Mouse (Mus musculus) heart, postnatal 0 days (tissue): ENCODE measurements at regions not wholly inside any gene's neighbourhood (a gene's known extent, or its start where the extent isn't known, plus 50 kb on each side); places are given as distances from the start of the nearest gene placed in this dataset.

ENCODE experiments used
- ATAC-seq: fragments of 200-750 bp; cut with Nextera tagmentation; 2 replicates; pipeline ENCODE4 v1.8.0; 2017; ENCODE audit warnings: low read depth, moderate number of reproducible peaks, moderate library complexity; ENCODE audit not compliant: insufficient read depth
- DNase-seq: peaks from one replicate; pipeline ENCODE4 v3.0.0-alpha.2; 2016; ENCODE audit warnings: low spot score
- H3K27ac ChIP-seq: fragments of 300-500 bp; sonication (generic); 2 replicates; pipeline ENCODE4 v1.5.1; 2014; ENCODE audit warnings: low read depth, mild to moderate bottlenecking
- H3K27me3 ChIP-seq: fragments of 300-500 bp; sonication (generic); 2 replicates; pipeline ENCODE4 v1.6.1; 2014; ENCODE audit warnings: low read length, mixed read lengths; ENCODE audit not compliant: control insufficient read depth, insufficient read depth
- H3K36me3 ChIP-seq: fragments of 300-500 bp; sonication (generic); replicated peaks from 2 replicates; pipeline ENCODE4 v1.6.1; 2014; ENCODE audit warnings: low read length, mixed read lengths; ENCODE audit not compliant: control insufficient read depth, insufficient read depth
- H3K4me1 ChIP-seq: fragments of 300-500 bp; sonication (generic); 2 replicates; pipeline ENCODE4 v1.6.1; 2014; ENCODE audit warnings: antibody characterized with exemption; ENCODE audit not compliant: control insufficient read depth, insufficient read depth
- H3K4me2 ChIP-seq: fragments of 300-500 bp; sonication (generic); 2 replicates; pipeline ENCODE4 v1.6.1; 2014; ENCODE audit warnings: low read depth, mild to moderate bottlenecking, low read length, moderate library complexity
- H3K4me3 ChIP-seq: fragments of 300-500 bp; sonication (generic); 2 replicates; pipeline ENCODE4 v1.5.1; 2014; ENCODE audit warnings: low read depth, low read length
- H3K9ac ChIP-seq: fragments of 300-500 bp; sonication (generic); replicated peaks from 2 replicates; pipeline ENCODE4 v1.6.1; 2014; ENCODE audit warnings: low read depth, low read length, mixed read lengths
- H3K9me3 ChIP-seq: fragments of 300-500 bp; sonication (generic); replicated peaks from 2 replicates; pipeline ENCODE4 v1.6.1; 2016; ENCODE audit warnings: low read length; ENCODE audit not compliant: control insufficient read depth
- CTCF ChIP-seq: IDR thresholded peaks from 2 replicates; pipeline ENCODE4 v1.5.1; 2016; ENCODE audit warnings: antibody characterized with exemption, control low read depth, low read depth
- EP300 ChIP-seq: IDR thresholded peaks from 2 replicates; pipeline ENCODE4 v1.6.1; 2016; ENCODE audit warnings: antibody characterized with exemption, low read depth
- WGBS: fragments of 180-500 bp; shearing (Covaris S2); extraction: QIAGEN DNeasy Blood & Tissue Kit; methylation state at CpG from one replicate; pipeline ENCODE4 v1.1.7; 2014; 5-methylcytosine and 5-hydroxymethylcytosine counted together

DNA sequence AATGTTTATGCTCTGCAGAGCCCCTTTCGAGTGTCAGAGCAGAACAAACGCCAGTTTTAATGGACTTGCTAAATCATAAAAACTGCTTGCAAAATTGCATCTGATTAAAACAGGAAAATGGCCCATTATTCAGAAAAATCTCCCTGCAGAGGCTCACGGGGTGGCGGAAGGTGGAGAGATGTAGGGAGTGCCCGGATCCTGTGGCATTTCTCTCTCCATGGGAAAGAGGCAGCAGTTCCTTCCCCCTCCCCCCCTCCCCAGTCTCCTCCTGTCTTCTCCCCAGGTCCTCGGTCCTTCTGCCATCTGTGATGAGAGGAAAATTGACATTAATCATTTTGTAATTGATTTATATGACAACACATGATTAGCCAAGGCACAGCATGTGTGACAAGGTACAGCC is 195.6 kb downstream of the Trim29 start:
- Histone ChIP-seq H3K4me1 (no peaks in the 10 kb centered on the region), H3K27ac (no peak overlapping the region), H3K4me3 (no peak overlapping the region), H3K9me3 (peaks cover 3% of the 10 kb centered on the region; the same call in 1 of the 2 replicates), H3K36me3 (no peaks in the 10 kb centered on the region), H3K27me3 (no peaks in the 10 kb centered on the region), H3K9ac (no peak overlapping the region), H3K4me2 (no peak overlapping the region)
- DNase-seq (no peak), ATAC-seq (no peak)
- 53% methylated on average over 6 of the region's 6 CpGs for WGBS
- TF ChIP-seq CTCF = no peak
- no peak for TF ChIP-seq EP300

DNA sequence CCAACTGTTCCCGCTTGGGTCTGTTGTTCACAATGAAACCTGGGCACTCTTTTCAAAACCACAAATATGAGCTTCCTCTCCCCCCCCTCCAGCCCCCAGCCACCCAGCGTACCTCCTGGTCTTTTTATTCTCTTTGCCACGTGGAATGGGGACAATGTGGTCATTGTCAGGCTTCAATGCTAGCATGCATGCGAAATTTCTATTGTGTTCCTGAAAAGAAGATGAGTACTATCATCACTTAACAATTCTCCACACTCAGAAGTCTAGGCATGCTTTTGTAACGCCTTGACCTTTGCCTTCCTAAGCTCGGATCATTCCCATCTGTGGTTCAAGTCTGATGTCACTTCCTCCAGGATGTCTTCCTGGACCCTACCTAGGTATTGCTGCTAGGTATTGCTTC is 202.2 kb downstream of the Trim29 start:
- Histone ChIP-seq H3K27me3 (no peaks in the 10 kb centered on the region), H3K4me1 (no peaks in the 10 kb centered on the region), H3K9me3 (no peaks in the 10 kb centered on the region; the same call in none of the 2 replicates), H3K4me2 (no peak overlapping the region), H3K36me3 (no peaks in the 10 kb centered on the region), H3K9ac (no peak overlapping the region), H3K4me3 (no peak overlapping the region), H3K27ac (no peak overlapping the region)
- no peak for TF ChIP-seq CTCF
- no peak for TF ChIP-seq EP300
- DNase-seq (no peak), ATAC-seq (no peak)
- 69% methylated on average over 6 of the region's 6 CpGs for WGBS

DNA sequence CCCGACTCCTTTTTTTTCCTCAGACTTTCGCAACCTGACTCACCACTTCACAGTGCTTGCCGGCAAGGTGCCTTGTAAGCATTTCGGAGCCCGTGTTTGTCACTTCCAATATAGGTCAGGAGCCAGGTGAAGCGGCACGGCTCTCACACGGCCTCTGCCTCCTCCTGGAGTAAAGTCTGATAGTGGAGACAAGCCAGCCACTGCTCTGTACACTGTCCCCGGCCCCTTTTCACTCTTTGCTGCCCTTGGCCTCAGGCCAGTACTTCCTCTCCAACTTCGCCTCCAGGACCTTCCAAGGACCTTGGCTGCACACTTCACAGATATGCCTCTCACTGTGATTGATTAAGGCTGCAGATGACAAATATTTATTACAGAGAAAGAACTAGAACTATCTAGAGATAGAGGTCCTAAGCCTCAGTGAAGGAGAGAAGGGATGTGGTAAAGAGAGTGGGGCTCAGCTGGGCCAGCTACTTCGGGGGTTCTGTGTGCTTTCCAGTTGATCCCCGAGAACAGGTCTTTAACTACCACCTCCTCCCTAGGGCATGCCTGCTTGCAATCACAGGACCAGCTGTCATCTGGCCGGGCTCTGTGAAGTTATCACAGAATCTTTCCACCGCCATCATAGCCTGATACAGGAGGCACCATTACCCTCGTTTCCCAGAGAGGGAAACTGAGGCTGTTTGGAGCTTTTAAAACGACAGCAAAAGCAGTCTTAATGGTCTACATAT is 204.2 kb downstream of the Trim29 start:
- Histone ChIP-seq H3K27me3 (no peaks in the 10 kb centered on the region), H3K9ac (no peak overlapping the region), H3K4me1 (no peaks in the 10 kb centered on the region), H3K36me3 (no peaks in the 10 kb centered on the region), H3K27ac (no peak overlapping the region), H3K9me3 (no peaks in the 10 kb centered on the region; the same call in 1 of the 2 replicates), H3K4me2 (no peak overlapping the region), H3K4me3 (no peak overlapping the region)
- DNase-seq (peak; percentile 37), ATAC-seq (no peak)
- 51% methylated on average over 16 of the region's 16 CpGs for WGBS
- TF ChIP-seq EP300 (no peak), CTCF (no peak)

DNA sequence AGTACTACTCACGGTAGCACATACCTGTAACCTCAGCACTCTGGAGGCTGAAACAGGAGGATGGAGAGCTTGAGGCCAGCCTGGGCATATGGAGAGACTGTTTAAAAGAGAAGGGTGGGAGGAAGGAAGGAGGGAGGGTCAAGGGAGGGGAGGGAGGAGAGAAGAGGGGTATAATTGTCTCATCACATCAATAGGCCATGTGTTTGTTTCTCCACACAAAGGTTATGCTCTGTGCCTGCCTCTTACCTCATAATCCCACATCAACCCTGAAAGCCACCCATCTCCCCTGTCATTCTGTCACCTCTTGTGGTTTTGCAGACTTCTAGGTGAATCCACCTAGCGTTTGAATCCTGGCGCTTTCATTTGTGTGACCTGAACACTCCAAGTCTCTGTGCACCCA is 210.3 kb downstream of the Trim29 start:
- TF ChIP-seq CTCF (no peak), EP300 (no peak)
- Histone ChIP-seq H3K4me1 (no peaks in the 10 kb centered on the region), H3K4me3 (no peak overlapping the region), H3K27me3 (no peaks in the 10 kb centered on the region), H3K4me2 (no peak overlapping the region), H3K9me3 (no peaks in the 10 kb centered on the region), H3K36me3 (no peaks in the 10 kb centered on the region), H3K9ac (no peak overlapping the region), H3K27ac (no peak overlapping the region)
- 89% methylated on average over 3 of the region's 3 CpGs for WGBS
- DNase-seq = no peak
- ATAC-seq = no peak

DNA sequence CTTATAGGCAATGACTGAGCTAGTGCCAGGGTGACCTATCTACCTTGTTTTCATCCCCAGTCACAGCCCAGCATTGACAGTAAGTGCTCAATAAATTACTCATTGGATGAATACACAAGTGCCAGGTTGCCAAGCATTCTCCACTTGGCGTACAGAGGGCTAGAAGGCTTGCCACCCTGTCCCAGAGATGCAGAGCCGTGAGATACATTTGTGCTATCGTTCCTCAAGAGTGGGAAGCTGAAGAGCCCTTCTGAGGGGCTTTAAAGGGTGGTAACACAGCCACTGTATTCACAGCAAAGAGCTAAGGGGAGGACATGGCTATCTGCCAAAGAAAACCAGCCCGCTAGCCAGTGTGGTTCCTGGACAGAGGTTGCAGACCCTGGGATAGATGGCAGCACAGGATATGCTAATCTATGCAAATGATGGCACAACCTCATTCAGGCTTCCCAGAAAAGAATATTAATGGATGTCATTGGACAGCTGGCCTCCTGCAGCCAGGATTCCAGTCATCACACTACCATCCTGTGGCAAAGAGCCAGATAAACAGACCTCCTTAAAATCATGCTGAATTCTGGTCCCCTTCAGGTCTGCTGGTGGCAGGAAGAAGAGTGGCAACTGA is 214.4 kb downstream of the Trim29 start:
- no peak for DNase-seq

More for the DNA sequence above, 214.4 kb downstream of the Trim29 start:
- no peak overlapping the region for H3K4me3 ChIP-seq
- no peak overlapping the region for H3K4me2 ChIP-seq
- WGBS = 37% methylated on average over 4 of the region's 4 CpGs
- no peaks in the 10 kb centered on the region for H3K9me3 ChIP-seq
- no peaks in the 10 kb centered on the region for H3K27me3 ChIP-seq
- no peaks in the 10 kb centered on the region for H3K4me1 ChIP-seq
- no peak overlapping the region for H3K9ac ChIP-seq
- no peak overlapping the region for H3K27ac ChIP-seq
- TF ChIP-seq CTCF (no peak), EP300 (no peak)
- no peak for ATAC-seq
- no peaks in the 10 kb centered on the region for H3K36me3 ChIP-seq
